Mouse (Mus musculus) heart, embryonic 14.5 days (tissue): ENCODE measurements around the gene Olfr248. TPM values are rescaled to one million over a fixed set of nuclear protein-coding genes. Genes with fewer than 3 reads are reported as not detected.
"Not testable (repeated sequence)": the region's sequence is repeated elsewhere in the genome, so short reads cannot be mapped to it uniquely, and the experiment has no call there.

ENCODE experiments used
- ATAC-seq: fragments of 200-750 bp; cut with Nextera tagmentation; 2 replicates; pipeline ENCODE4 v1.8.0; 2017; ENCODE audit warnings: low read depth, moderate TSS enrichment; ENCODE audit not compliant: insufficient number of reproducible peaks, insufficient read depth, low FRiP score
- H3K27ac ChIP-seq, 2 experiments: fragments of 200-500 bp in 1 of 2; fragments of 300-500 bp in 1 of 2; sonication (generic) in 1 of 2; replicated peaks in 1 of 2; 2 replicates each; pipeline ENCODE4 v1.5.1; 2012 to 2014; ENCODE audit warnings: low read depth in 2 of 2, low read length in 2 of 2, control low read depth in 1 of 2, mild to moderate bottlenecking in 1 of 2, mixed read lengths in 1 of 2; ENCODE audit not compliant: control insufficient read depth in 1 of 2, insufficient read depth in 1 of 2
- H3K27me3 ChIP-seq: fragments of 300-500 bp; sonication (generic); 2 replicates; pipeline ENCODE4 v1.6.1; 2014; ENCODE audit warnings: mild to moderate bottlenecking, low read length, control low read depth; ENCODE audit not compliant: control insufficient read depth, insufficient read depth
- H3K36me3 ChIP-seq: fragments of 300-500 bp; sonication (generic); 2 replicates; pipeline ENCODE4 v1.6.1; 2014; ENCODE audit warnings: mild to moderate bottlenecking, control low read depth, low read length, mixed read lengths; ENCODE audit not compliant: control insufficient read depth, insufficient read depth
- H3K4me1 ChIP-seq, 2 experiments: fragments of 200-500 bp in 1 of 2; fragments of 300-500 bp in 1 of 2; sonication (generic) in 1 of 2; 2 replicates each; pipeline ENCODE4 v1.6.1; 2012 to 2014; ENCODE audit warnings: low read length in 2 of 2, control low read depth in 1 of 2, mixed read lengths in 1 of 2; ENCODE audit not compliant: control insufficient read depth in 2 of 2, insufficient read depth in 2 of 2
- H3K4me2 ChIP-seq: fragments of 300-500 bp; sonication (generic); 2 replicates; pipeline ENCODE4 v1.6.1; 2014; ENCODE audit warnings: mild to moderate bottlenecking, low read length
- H3K4me3 ChIP-seq, 2 experiments: fragments of 200-500 bp in 1 of 2; fragments of 300-500 bp in 1 of 2; sonication (generic) in 1 of 2; 2 replicates each; pipeline ENCODE4 v1.5.1; 2012 to 2014; ENCODE audit warnings: low read length in 2 of 2, mild to moderate bottlenecking in 2 of 2, control low read depth in 1 of 2, low read depth in 1 of 2, moderate library complexity in 1 of 2; ENCODE audit not compliant: control insufficient read depth in 1 of 2, insufficient read depth in 1 of 2
- H3K9ac ChIP-seq: fragments of 300-500 bp; sonication (generic); 2 replicates; pipeline ENCODE4 v1.6.1; 2014; ENCODE audit warnings: mild to moderate bottlenecking, low read length
- H3K9me3 ChIP-seq: fragments of 300-500 bp; sonication (generic); 2 replicates; pipeline ENCODE4 v1.6.1; 2016; ENCODE audit warnings: low read length, control low read depth; ENCODE audit not compliant: control insufficient read depth
- WGBS: fragments of 180-500 bp; shearing (Covaris S2); extraction: QIAGEN DNeasy Blood & Tissue Kit; methylation state at CpG from one replicate; pipeline ENCODE4 v1.1.7; 2014; 5-methylcytosine and 5-hydroxymethylcytosine counted together
- polyA plus RNA-seq: library from polyadenylated mRNA; unstranded; fragments of >200 nt; fragmentation: Nextera tagmentation; extraction: Ambion mirVana; gene quantifications from 2 replicates; pipeline ENCODE4 v1.2.1, GENCODE M21; 2014

Gene Olfr248
- not detected in 2 replicates for polyA plus RNA-seq

- no peaks in the 10 kb centered on the region for H3K4me1 ChIP-seq
Measured at GRCm38 (mm10) chr1:174390746-174391145, at the start of gene Olfr248. Gene Olfr248 (plus strand): TSS chr1:174391046.

GRCm38 (mm10) chr1:174353636-174354035, 37.2 kb upstream of the Olfr248 start:
- H3K4me3 ChIP-seq, H3K27ac ChIP-seq, H3K9me3 ChIP-seq, H3K4me2 ChIP-seq, H3K9ac ChIP-seq, H3K27me3 ChIP-seq, H3K4me1 ChIP-seq, ATAC-seq, H3K36me3 ChIP-seq: not testable (repeated sequence)
- 72% methylated on average over 1 of the region's 1 CpGs for WGBS

More at GRCm38 (mm10) chr1:174390746-174391145, at the start of gene Olfr248:
- 72% methylated on average over 2 of the region's 2 CpGs for WGBS
- H3K27ac ChIP-seq = no peak within 1 kb of the TSS
- no peak within 1 kb of the TSS for H3K9ac ChIP-seq
- no peaks in the 10 kb centered on the region for H3K27me3 ChIP-seq
- no peak within 1 kb of the TSS for H3K4me2 ChIP-seq
- ATAC-seq = no peak
- no peaks in the 10 kb centered on the region for H3K36me3 ChIP-seq
- no peak within 1 kb of the TSS for H3K4me3 ChIP-seq
- no peaks in the 10 kb centered on the region for H3K9me3 ChIP-seq

GRCm38 (mm10) chr1:174354640-174355039, 36.2 kb upstream of the Olfr248 start:
- ATAC-seq = no peak
- 70% methylated on average over 5 of the region's 5 CpGs for WGBS
- Histone ChIP-seq H3K4me3 (no peak overlapping the region), H3K9me3 (no peaks in the 10 kb centered on the region), H3K4me1 (no peaks in the 10 kb centered on the region), H3K27me3 (no peaks in the 10 kb centered on the region), H3K9ac (no peak overlapping the region), H3K4me2 (no peak overlapping the region), H3K36me3 (no peaks in the 10 kb centered on the region), H3K27ac (no peak overlapping the region)

GRCm38 (mm10) chr1:174364882-174365451, 25.9 kb upstream of the Olfr248 start, which contains the start of gene Olfr417:
Gene Olfr417 (plus strand): TSS chr1:174365122.
- no peaks in the 10 kb centered on the region for H3K4me1 ChIP-seq
- no peaks in the 10 kb centered on the region for H3K27me3 ChIP-seq
- H3K9ac ChIP-seq = no peak within 1 kb of the TSS
- ATAC-seq = no peak
- H3K36me3 ChIP-seq = no peaks in the 10 kb centered on the region
- H3K4me3 ChIP-seq = no peak within 1 kb of the TSS
- WGBS = 67% methylated on average over 2 of the region's 2 CpGs
- H3K27ac ChIP-seq = no peak within 1 kb of the TSS
- no peaks in the 10 kb centered on the region for H3K9me3 ChIP-seq
- H3K4me2 ChIP-seq = no peak within 1 kb of the TSS

GRCm38 (mm10) chr1:174373799-174374198, 17.0 kb upstream of the Olfr248 start:
- Histone ChIP-seq H3K27me3 (no peaks in the 10 kb centered on the region), H3K9me3 (no peaks in the 10 kb centered on the region), H3K9ac (no peak overlapping the region), H3K36me3 (no peaks in the 10 kb centered on the region), H3K4me3 (no peak overlapping the region), H3K4me1 (no peaks in the 10 kb centered on the region), H3K27ac (no peak overlapping the region), H3K4me2 (no peak overlapping the region)
- ATAC-seq = no peak
- 85% methylated on average over 3 of the region's 3 CpGs for WGBS

GRCm38 (mm10) chr1:174422959-174423358, 32.1 kb downstream of the Olfr248 start:
- Histone ChIP-seq H3K27me3 (no peaks in the 10 kb centered on the region), H3K27ac (no peak overlapping the region), H3K36me3 (no peaks in the 10 kb centered on the region), H3K4me1 (no peaks in the 10 kb centered on the region), H3K9me3 (no peaks in the 10 kb centered on the region), H3K4me3 (no peak overlapping the region), H3K4me2 (no peak overlapping the region), H3K9ac (no peak overlapping the region)
- no peak for ATAC-seq
- WGBS = 45% methylated on average over 4 of the region's 4 CpGs

GRCm38 (mm10) chr1:174423764-174424163, 32.9 kb downstream of the Olfr248 start, which contains the start of gene Olfr414:
Gene Olfr414 (plus strand): TSS chr1:174424064.
- Histone ChIP-seq H3K27me3 (no peaks in the 10 kb centered on the region), H3K4me3 (no peak within 1 kb of the TSS), H3K27ac (no peak within 1 kb of the TSS), H3K4me1 (no peaks in the 10 kb centered on the region), H3K4me2 (no peak within 1 kb of the TSS), H3K9me3 (no peaks in the 10 kb centered on the region), H3K9ac (no peak within 1 kb of the TSS), H3K36me3 (no peaks in the 10 kb centered on the region)
- WGBS = 52% methylated on average over 1 of the region's 1 CpGs
- ATAC-seq = no peak
